Mouse (Mus musculus): ENCODE measurements around the gene Magi1. TPM values are rescaled to one million over a fixed set of nuclear protein-coding genes. Genes with fewer than 3 reads are reported as not detected.

The Magi1 gene
- polyA plus RNA-seq, 1 experiment from 2014 or later = 29.1 TPM

DNA sequence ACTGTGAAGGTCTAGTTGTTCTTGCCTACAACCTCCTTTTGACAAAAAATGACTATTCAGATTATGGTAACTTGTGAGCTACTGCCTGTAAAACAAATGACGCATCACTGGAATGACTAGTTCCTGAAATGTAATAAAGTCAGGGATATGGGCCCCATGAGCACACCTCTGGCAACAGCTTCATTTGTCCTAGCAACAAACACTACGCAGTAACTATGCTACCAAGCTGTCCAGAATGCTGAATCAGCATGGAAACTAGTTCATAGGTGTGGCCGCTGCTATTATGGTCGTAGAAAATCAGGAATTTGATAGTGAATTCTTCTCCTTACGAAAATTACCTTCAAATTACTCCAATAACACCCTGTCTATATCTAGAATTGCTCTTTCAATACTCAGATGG lies 447.1 kb downstream of the Magi1 start:
- no peak for ATAC-seq (ENCODE audit: low FRiP score)
- Histone ChIP-seq H3K4me1 (replicated peaks) (peaks cover 26% of the 10 kb centered on the region), H3K27ac (no peak overlapping the region), H3K27me3 (no peaks in the 10 kb centered on the region), H3K9ac (no peak overlapping the region), H3K4me3 (no peak overlapping the region), H3K36me3 (no peaks in the 10 kb centered on the region), H3K4me2 (no peak overlapping the region), H3K9me3 (no peaks in the 10 kb centered on the region)
- 87% methylated on average over 5 of the region's 5 CpGs for WGBS

DNA sequence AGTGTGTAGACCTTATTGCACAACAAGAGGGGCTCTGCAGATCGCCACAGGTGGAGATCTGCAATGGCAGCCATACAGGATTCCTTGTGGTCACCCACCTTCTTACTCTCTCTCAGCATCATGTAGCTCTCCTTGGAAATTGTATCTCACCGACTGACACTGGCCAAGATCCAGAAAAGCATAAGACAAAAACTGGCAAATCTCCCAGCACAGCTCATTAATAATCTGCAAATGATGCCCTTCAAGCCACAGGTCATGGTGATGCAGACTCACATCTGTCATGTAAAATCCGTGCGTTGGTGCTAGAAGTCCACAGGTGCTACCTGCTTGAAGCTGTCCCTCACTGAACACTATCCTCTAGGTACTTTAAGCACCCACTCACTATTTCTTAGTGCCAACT lies 448.5 kb downstream of the Magi1 start:
- Histone ChIP-seq H3K4me1 (replicated peaks) (peaks cover 34% of the 10 kb centered on the region), H3K36me3 (no peaks in the 10 kb centered on the region), H3K9ac (no peak overlapping the region), H3K4me2 (no peak overlapping the region), H3K4me3 (no peak overlapping the region), H3K27ac (no peak overlapping the region), H3K27me3 (no peaks in the 10 kb centered on the region), H3K9me3 (no peaks in the 10 kb centered on the region)
- 59% methylated on average over 4 of the region's 4 CpGs for WGBS
- ATAC-seq (ENCODE audit: low FRiP score) = no peak

GRCm38 (mm10) chr6:93828262-93828661 lies 455.5 kb downstream of the Magi1 start:
- whole genome bisulfite sequencing = 80% methylated on average over 6 of the region's 6 CpGs
- ATAC-seq (ENCODE audit: low FRiP score) = no peak
- H3K27me3 ChIP-seq = no peaks in the 10 kb centered on the region

DNA sequence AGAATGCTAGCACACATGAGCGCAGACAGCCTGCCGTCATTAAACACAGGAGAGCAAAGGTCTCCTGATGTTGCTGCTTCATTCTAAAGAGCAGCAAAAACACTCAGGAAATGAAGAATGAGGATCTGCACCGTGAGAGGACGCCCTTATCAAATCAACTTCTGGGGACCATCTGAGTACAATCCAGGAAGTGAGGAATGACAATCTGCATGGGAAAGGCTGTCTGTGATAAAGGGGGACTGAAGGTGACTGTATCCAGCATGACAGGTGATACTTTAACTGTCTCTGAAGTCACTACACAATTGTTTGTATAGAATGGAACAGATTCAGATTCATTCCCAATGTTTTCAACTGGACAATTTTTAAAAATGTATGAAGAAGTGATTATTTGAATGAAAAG lies 456.8 kb downstream of the Magi1 start:
- no peak overlapping the region for H3K27ac ChIP-seq
- H3K36me3 ChIP-seq = no peaks in the 10 kb centered on the region; the same call in 1 of the 2 replicates
- ATAC-seq (ENCODE audit: low FRiP score) = no peak
- H3K9ac ChIP-seq = no peak overlapping the region
- H3K27me3 ChIP-seq = no peaks in the 10 kb centered on the region
- WGBS = 61% methylated on average over 4 of the region's 4 CpGs
- H3K9me3 ChIP-seq = no peaks in the 10 kb centered on the region
- no peak overlapping the region for H3K4me3 ChIP-seq
- no peak overlapping the region for H3K4me2 ChIP-seq
- peaks cover 47% of the 10 kb centered on the region for H3K4me1 ChIP-seq (replicated peaks)

More at GRCm38 (mm10) chr6:93828262-93828661, 455.5 kb downstream of the Magi1 start:
- Histone ChIP-seq H3K27ac (no peak overlapping the region), H3K36me3 (no peaks in the 10 kb centered on the region; the same call in 1 of the 2 replicates), H3K4me3 (no peak overlapping the region), H3K9me3 (no peaks in the 10 kb centered on the region), H3K9ac (no peak overlapping the region), H3K4me2 (no peak overlapping the region), H3K4me1 (replicated peaks) (peaks cover 40% of the 10 kb centered on the region)

GRCm38 (mm10) chr6:93822221-93822897 lies 461.4 kb downstream of the Magi1 start:
- no peak overlapping the region for H3K4me3 ChIP-seq
- WGBS = 70% methylated on average over 9 of the region's 9 CpGs
- no peaks in the 10 kb centered on the region for H3K9me3 ChIP-seq
- no peak for ATAC-seq (ENCODE audit: low FRiP score)
- H3K4me1 ChIP-seq (replicated peaks) = peaks cover 52% of the 10 kb centered on the region
- no peaks in the 10 kb centered on the region for H3K27me3 ChIP-seq
- H3K36me3 ChIP-seq = no peaks in the 10 kb centered on the region; the same call in 1 of the 2 replicates
- H3K4me2 ChIP-seq = no peak overlapping the region
- H3K27ac ChIP-seq = peak overlapping the region; percentile 81; the same call in 1 of the 2 replicates
- H3K9ac ChIP-seq = no peak overlapping the region

- Histone ChIP-seq H3K4me3 (no peak overlapping the region), H3K9me3 (no peaks in the 10 kb centered on the region), H3K27ac (peak overlapping the region; percentile 81), H3K4me1 (replicated peaks) (peaks cover 52% of the 10 kb centered on the region), H3K27me3 (no peaks in the 10 kb centered on the region), H3K9ac (no peak overlapping the region), H3K4me2 (no peak overlapping the region), H3K36me3 (no peaks in the 10 kb centered on the region; the same call in 1 of the 2 replicates)
- ATAC-seq (ENCODE audit: low FRiP score) = no peak
- 18% methylated on average over 7 of the region's 7 CpGs for WGBS
These were observed 462.2 kb downstream of the Magi1 start for GRCm38 (mm10) chr6:93821512-93821911.

DNA sequence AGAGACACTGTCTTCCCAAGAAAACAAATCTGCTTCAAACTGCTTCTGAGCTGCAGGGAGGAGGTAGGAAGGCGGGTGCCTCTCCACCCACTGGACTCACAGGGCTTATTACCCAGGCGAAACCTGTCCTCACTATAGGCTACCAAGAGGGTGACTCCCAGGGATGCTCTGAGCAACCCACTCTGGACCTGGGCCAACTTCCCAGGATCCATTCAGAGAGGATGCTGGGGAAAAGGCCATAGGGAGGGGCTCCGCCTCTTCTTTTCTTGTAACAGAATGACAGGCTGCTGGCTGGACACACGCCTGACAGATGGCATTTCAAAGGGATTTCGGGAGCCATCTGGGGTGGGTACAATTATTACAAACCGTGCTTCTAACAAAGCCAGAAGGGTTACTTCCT lies 463.8 kb downstream of the Magi1 start:
- Histone ChIP-seq H3K4me2 (peak overlapping the region; percentile 20), H3K27ac (peak overlapping the region; percentile 81), H3K9me3 (no peaks in the 10 kb centered on the region), H3K9ac (0 out of 2 replicates have a peak overlapping the region, but pooled peaks have one; percentile 19), H3K4me3 (no peak overlapping the region), H3K27me3 (no peaks in the 10 kb centered on the region), H3K4me1 (replicated peaks) (peaks cover 58% of the 10 kb centered on the region), H3K36me3 (no peaks in the 10 kb centered on the region; the same call in 1 of the 2 replicates)
- peak; percentile 92 for ATAC-seq (ENCODE audit: low FRiP score)
- 12% methylated on average over 6 of the region's 6 CpGs for WGBS

DNA sequence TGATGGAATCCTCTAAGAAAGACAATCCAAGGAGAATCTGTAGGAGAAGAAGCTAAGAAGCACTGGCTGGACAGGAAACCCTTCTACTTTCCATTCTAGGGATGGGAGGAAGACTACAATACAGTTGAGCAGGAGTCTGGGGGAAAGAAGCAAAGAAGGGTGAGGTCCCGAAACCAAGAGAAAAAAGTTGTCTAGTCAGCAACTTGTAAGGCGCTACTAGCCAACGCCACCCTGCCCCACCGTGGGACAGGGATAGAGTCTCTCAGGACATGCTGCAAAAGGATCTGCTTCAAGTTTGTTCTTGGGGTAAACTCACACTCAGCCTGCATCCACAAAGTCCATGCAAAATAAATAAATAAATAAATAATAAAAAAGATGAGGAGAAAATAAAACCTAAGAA lies 464.4 kb downstream of the Magi1 start:
- Histone ChIP-seq H3K4me2 (no peak overlapping the region), H3K9ac (no peak overlapping the region), H3K27ac (peak overlapping the region; percentile 81; the same call in 1 of the 2 replicates), H3K4me1 (replicated peaks) (peaks cover 58% of the 10 kb centered on the region), H3K27me3 (no peaks in the 10 kb centered on the region), H3K36me3 (no peaks in the 10 kb centered on the region; the same call in 1 of the 2 replicates), H3K4me3 (no peak overlapping the region), H3K9me3 (no peaks in the 10 kb centered on the region)
- ATAC-seq (ENCODE audit: low FRiP score) = no peak
- WGBS = 91% methylated on average over 4 of the region's 4 CpGs

- WGBS = 66% methylated on average over 4 of the region's 4 CpGs
- Histone ChIP-seq H3K27ac (no peak overlapping the region), H3K4me3 (no peak overlapping the region), H3K4me2 (no peak overlapping the region), H3K9me3 (no peaks in the 10 kb centered on the region), H3K36me3 (0 out of 2 replicates have a peak, but pooled peaks cover 3% of the 10 kb centered on the region), H3K27me3 (no peaks in the 10 kb centered on the region), H3K9ac (no peak overlapping the region), H3K4me1 (replicated peaks) (peaks cover 58% of the 10 kb centered on the region)
- no peak for ATAC-seq (ENCODE audit: low FRiP score)
These were observed 465.2 kb downstream of the Magi1 start for GRCm38 (mm10) chr6:93818494-93818893.

DNA sequence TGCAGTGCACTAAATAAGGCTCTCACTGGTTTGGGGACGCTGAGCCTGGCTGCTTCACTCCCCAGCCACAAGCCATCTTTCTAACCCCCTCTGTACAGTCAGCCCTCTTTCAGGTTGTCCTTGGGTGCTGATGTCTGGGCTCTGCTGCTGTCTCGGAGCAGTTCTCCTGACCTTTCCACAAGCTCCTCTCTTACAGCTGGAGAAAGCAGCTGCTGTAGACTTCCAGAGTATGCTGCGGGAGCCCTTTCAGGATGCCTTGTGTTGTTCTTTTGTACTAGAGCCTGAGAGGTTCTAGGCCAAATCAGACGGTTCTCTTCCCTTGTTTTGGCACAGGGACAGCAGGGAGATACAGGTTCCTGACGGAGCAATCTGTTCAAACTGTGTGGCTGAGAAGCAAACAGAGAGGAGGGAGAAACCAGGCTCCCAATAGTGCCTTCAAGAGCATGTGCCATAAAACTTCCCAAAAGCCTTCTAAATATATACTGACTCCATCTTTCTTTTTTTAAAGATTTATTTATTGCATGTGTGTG lies 478.2 kb downstream of the Magi1 start:
- no peak overlapping the region for H3K4me3 ChIP-seq
- H3K27me3 ChIP-seq = no peaks in the 10 kb centered on the region
- no peak for ATAC-seq (ENCODE audit: low FRiP score)
- no peak overlapping the region for H3K27ac ChIP-seq
- WGBS = 78% methylated on average over 5 of the region's 5 CpGs
- H3K4me2 ChIP-seq = no peak overlapping the region
- H3K9ac ChIP-seq = no peak overlapping the region
- H3K4me1 ChIP-seq (replicated peaks) = peaks cover 31% of the 10 kb centered on the region
- no peaks in the 10 kb centered on the region for H3K36me3 ChIP-seq
- no peaks in the 10 kb centered on the region for H3K9me3 ChIP-seq

DNA sequence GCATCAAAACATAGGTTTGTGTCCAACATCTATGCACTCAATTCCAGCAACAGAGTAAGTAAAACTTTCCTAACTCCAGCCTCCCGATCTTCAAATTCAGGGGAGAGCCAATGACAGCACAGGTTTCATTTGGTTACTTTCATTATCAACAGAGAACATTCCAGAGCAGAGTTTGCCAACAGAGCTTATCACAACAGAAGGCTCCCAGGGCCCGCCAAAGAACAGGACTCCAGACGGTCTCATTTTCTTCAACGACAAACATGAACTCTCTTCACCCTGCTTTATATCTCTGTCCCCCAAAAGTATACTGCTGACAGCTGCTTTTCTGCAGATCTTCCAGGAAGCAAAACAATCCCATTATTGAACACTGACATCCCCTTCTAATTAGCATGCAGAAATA lies 481.3 kb downstream of the Magi1 start:
- Histone ChIP-seq H3K4me2 (no peak overlapping the region), H3K36me3 (no peaks in the 10 kb centered on the region), H3K9me3 (no peaks in the 10 kb centered on the region), H3K4me3 (no peak overlapping the region), H3K9ac (no peak overlapping the region), H3K27ac (no peak overlapping the region; the same call in 1 of the 2 replicates), H3K4me1 (replicated peaks) (peaks cover 31% of the 10 kb centered on the region), H3K27me3 (no peaks in the 10 kb centered on the region)
- WGBS = 46% methylated on average over 4 of the region's 4 CpGs
- no peak for ATAC-seq (ENCODE audit: low FRiP score)

DNA sequence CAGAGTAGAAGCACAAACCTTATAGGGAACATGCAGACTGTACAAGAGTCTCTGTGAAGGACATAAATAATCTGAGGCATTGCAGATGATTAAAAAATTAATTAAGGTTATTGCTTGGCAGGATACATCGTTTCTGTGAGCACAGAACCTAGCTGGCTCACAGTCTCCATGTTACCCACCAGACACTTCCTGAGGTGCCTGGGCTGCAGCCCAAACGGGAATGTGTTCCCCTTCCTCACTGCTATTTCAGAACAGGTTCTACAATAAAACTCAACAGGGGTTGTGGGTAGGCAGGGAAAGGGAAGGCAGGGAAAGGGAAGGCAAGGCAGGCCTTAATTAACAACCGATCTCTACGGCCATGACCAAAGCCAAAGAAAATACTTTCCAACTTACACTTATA lies 483.3 kb downstream of the Magi1 start:
- no peaks in the 10 kb centered on the region for H3K36me3 ChIP-seq
- H3K27ac ChIP-seq = no peak overlapping the region
- no peaks in the 10 kb centered on the region for H3K27me3 ChIP-seq
- H3K9me3 ChIP-seq = no peaks in the 10 kb centered on the region
- H3K4me3 ChIP-seq = no peak overlapping the region
- no peak for ATAC-seq (ENCODE audit: low FRiP score)
- peaks cover 22% of the 10 kb centered on the region for H3K4me1 ChIP-seq (replicated peaks)
- 77% methylated on average over 4 of the region's 4 CpGs for WGBS
- H3K9ac ChIP-seq = no peak overlapping the region
- H3K4me2 ChIP-seq = no peak overlapping the region

Data from hindbrain, embryonic 13.5 days (tissue).